Comparison of ENCODE assay signal across 16 mouse cellular contexts in the genomic region with DNA sequence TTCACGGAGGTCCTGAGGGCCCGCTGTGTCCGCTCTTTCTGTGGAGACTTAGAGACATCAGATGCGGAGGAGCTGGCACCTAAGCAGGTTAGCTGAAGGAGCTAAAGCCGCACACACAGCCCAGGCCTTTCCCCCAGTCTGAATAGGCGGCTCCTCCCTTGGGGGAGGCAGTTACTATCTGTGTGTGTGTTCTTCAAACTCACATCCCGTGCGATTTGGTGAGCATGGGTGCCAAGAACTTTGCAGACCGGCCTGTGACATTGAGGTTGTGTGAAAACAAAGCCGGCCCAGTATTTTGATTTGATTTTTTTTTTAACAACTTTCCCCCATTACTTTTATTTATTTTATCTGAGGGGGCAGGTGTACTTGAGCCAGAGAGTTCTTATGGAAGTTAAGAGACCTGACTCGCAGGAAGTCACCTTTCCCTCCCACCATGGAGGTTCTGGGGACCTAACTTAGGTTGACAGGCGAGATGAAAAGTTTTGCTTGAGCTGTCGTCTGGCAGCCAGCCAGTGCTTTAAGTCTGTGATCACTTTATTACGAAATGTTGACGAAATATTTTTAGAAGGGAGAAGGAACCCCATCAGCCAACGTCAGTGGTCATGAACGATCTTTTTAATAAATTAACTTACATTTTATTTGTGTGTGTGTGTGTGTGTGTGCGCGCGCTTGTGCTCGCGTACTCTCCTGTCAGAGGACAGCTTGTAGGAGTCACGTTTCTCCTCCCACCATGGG. TPM values are rescaled to one million over a fixed set of nuclear protein-coding genes. Genes with fewer than 3 reads are reported as not detected.
A peak's percentile ranks its signal among the peaks of the same experiment; 100 is the strongest.
DNase-seq lines count a peak whose midpoint lies in the region; ATAC-seq and TF ChIP-seq lines count a peak whose summit lies in the region.
"Had no signal": no experiment of that assay in that cellular context is flagged by ENCODE, and none has a peak within 500 bp of the region (broad histone marks: within the 10 kb centered on the region; RNA-seq: fewer than 3 reads in every experiment).

No protein-coding gene starts in this region.

- TF ChIP-seq EP300 in liver, postnatal 0 days (IDR thresholded peaks at IDR 0.05; ENCODE audit: low read depth) = no peak
- TF ChIP-seq EP300 in lung, postnatal 0 days (IDR thresholded peaks at IDR 0.05) = no peak

- no peaks in the 10 kb centered on the region for H3K27me3 ChIP-seq in liver, postnatal 0 days (ENCODE audit: insufficient read depth, low read length)
- peaks cover 2% of the 10 kb centered on the region; the same call in 1 of the 2 replicates for H3K27me3 ChIP-seq in liver, embryonic 11.5 days (replicated peaks; ENCODE audit: control insufficient read depth, insufficient read depth, low read length)
- H3K27me3 ChIP-seq in lung, postnatal 0 days (replicated peaks; ENCODE audit: insufficient read depth, low read length) = no peaks in the 10 kb centered on the region
- peaks cover 15% of the 10 kb centered on the region for H3K27me3 ChIP-seq in neural tube, embryonic 15.5 days (replicated peaks)
- H3K27me3 ChIP-seq: liver, embryonic 15.5 days had no signal

- no peak overlapping the region for H3K4me3 ChIP-seq in liver, postnatal 0 days (ENCODE audit: low read depth, low read length)
- no peak overlapping the region for H3K4me3 ChIP-seq in liver, embryonic 11.5 days (ENCODE audit: low read depth, low read length)
- H3K4me3 ChIP-seq in lung, postnatal 0 days (ENCODE audit: low read depth, low read length) = no peak overlapping the region
- H3K4me3 ChIP-seq in neural tube, embryonic 15.5 days (replicated peaks) = no peak overlapping the region
- H3K4me3 ChIP-seq: hindbrain, embryonic 10.5 days; limb, embryonic 10.5 days; liver, embryonic 15.5 days; midbrain, embryonic 10.5 days; myocyte had no signal

- H3K36me3 ChIP-seq in liver, postnatal 0 days (replicated peaks; ENCODE audit: insufficient read depth, low read length) = no peaks in the 10 kb centered on the region; the same call in 1 of the 2 replicates
- no peaks in the 10 kb centered on the region for H3K36me3 ChIP-seq in liver, embryonic 11.5 days (ENCODE audit: control insufficient read depth, insufficient read depth, low read length)
- H3K36me3 ChIP-seq in lung, postnatal 0 days (ENCODE audit: insufficient read depth, low read length) = no peaks in the 10 kb centered on the region
- H3K36me3 ChIP-seq in neural tube, embryonic 15.5 days = no peaks in the 10 kb centered on the region
- H3K36me3 ChIP-seq: hindbrain, embryonic 10.5 days; limb, embryonic 10.5 days; midbrain, embryonic 10.5 days had no signal

- H3K4me1 ChIP-seq in liver, postnatal 0 days (ENCODE audit: insufficient read depth) = peaks cover 58% of the 10 kb centered on the region
- H3K4me1 ChIP-seq in liver, embryonic 11.5 days (replicated peaks; ENCODE audit: control insufficient read depth, insufficient read depth, low read length) = peaks cover 14% of the 10 kb centered on the region
- H3K4me1 ChIP-seq in lung, postnatal 0 days (ENCODE audit: insufficient read depth, low read depth, low read length) = peaks cover 7% of the 10 kb centered on the region; the same call in 1 of the 2 replicates
- peaks cover 33% of the 10 kb centered on the region for H3K4me1 ChIP-seq in neural tube, embryonic 15.5 days

- TF ChIP-seq CTCF in liver, postnatal 0 days (IDR thresholded peaks at IDR 0.05; ENCODE audit: low read depth) = no peak
- TF ChIP-seq CTCF in lung, postnatal 0 days (IDR thresholded peaks at IDR 0.05) = no peak

- no peak overlapping the region for H3K27ac ChIP-seq in liver, postnatal 0 days (ENCODE audit: low read depth)
- H3K27ac ChIP-seq in liver, embryonic 11.5 days (ENCODE audit: low read depth, low read length) = no peak overlapping the region
- H3K27ac ChIP-seq in lung, postnatal 0 days (ENCODE audit: low read length) = peak overlapping the region; percentile 38
- no peak overlapping the region for H3K27ac ChIP-seq in neural tube, embryonic 15.5 days (replicated peaks)
- H3K27ac ChIP-seq: hindbrain, embryonic 10.5 days; limb, embryonic 10.5 days; liver, embryonic 15.5 days; midbrain, embryonic 10.5 days had no signal

- 0 out of 2 replicates have a peak overlapping the region, but pooled peaks have one; percentile 31 for H3K9ac ChIP-seq in liver, postnatal 0 days (replicated peaks)
- H3K9ac ChIP-seq in liver, embryonic 11.5 days (ENCODE audit: low read depth, low read length) = no peak overlapping the region
- H3K9ac ChIP-seq in lung, postnatal 0 days (replicated peaks; ENCODE audit: low read depth) = no peak overlapping the region
- no peak overlapping the region for H3K9ac ChIP-seq in neural tube, embryonic 15.5 days (replicated peaks)
- H3K9ac ChIP-seq: liver, embryonic 15.5 days had no signal

- DNase-seq in liver, postnatal 0 days = no peak
- no peak for DNase-seq in liver, embryonic 11.5 days (ENCODE audit: low spot score)
- peak; percentile 57 for DNase-seq in 416B (ENCODE audit: low read depth)
- DNase-seq in CD4-positive helper T cell, adult 2 months (ENCODE audit: low read depth, low spot score) = peak; percentile 55
- DNase-seq in lung, postnatal 0 days (ENCODE audit: low spot score) = peak; percentile 84
- no peak for DNase-seq in layer of hippocampus, adult 8-10 months (ENCODE audit: low spot score in 2 of 2)
- DNase-seq: adrenal gland, postnatal 36 days; cerebellum, adult 9-11 months; right cerebral cortex, postnatal 14 days had no signal

- ATAC-seq in liver, postnatal 0 days = no peak
- ATAC-seq in liver, embryonic 11.5 days (replicated peaks; ENCODE audit: low FRiP score) = no peak
- no peak for ATAC-seq in lung, postnatal 0 days
- ATAC-seq in neural tube, embryonic 15.5 days (ENCODE audit: low FRiP score) = no peak
- ATAC-seq: forebrain, embryonic 14.5 days had no signal

- WGBS in liver, postnatal 0 days (ENCODE audit: insufficient replicate concordance) = 64% methylated on average over 23 of the region's 23 CpGs
- WGBS in liver, embryonic 11.5 days = 80% methylated on average over 23 of the region's 23 CpGs
- 38% methylated on average over 23 of the region's 23 CpGs for WGBS in lung, postnatal 0 days
- WGBS in neural tube, embryonic 15.5 days = 81% methylated on average over 23 of the region's 23 CpGs

- H3K4me2 ChIP-seq in liver, postnatal 0 days (ENCODE audit: low read depth, low read length) = no peak overlapping the region
- H3K4me2 ChIP-seq in liver, embryonic 11.5 days = no peak overlapping the region
- peak overlapping the region; percentile 1; the same call in 1 of the 2 replicates for H3K4me2 ChIP-seq in lung, postnatal 0 days (replicated peaks; ENCODE audit: low read depth, low read length)
- H3K4me2 ChIP-seq in neural tube, embryonic 15.5 days = no peak overlapping the region
- H3K4me2 ChIP-seq: liver, embryonic 15.5 days had no signal

- no peaks in the 10 kb centered on the region for H3K9me3 ChIP-seq in liver, postnatal 0 days (ENCODE audit: low read length)
- no peaks in the 10 kb centered on the region for H3K9me3 ChIP-seq in liver, embryonic 11.5 days (ENCODE audit: control insufficient read depth, low read length)
- no peaks in the 10 kb centered on the region for H3K9me3 ChIP-seq in lung, postnatal 0 days (ENCODE audit: low read length)
- no peaks in the 10 kb centered on the region for H3K9me3 ChIP-seq in neural tube, embryonic 15.5 days (replicated peaks)
- H3K9me3 ChIP-seq: hindbrain, embryonic 10.5 days; limb, embryonic 10.5 days; liver, embryonic 15.5 days; midbrain, embryonic 10.5 days had no signal

RNA-seq across cellular contexts. Expression of a gene that starts 3.2 kb away (rescaled TPM):
- 10.1 and 12.1 TPM in 2 replicates for polyA plus RNA-seq in liver, postnatal 0 days (2015; fragmentation: Nextera tagmentation; extraction: Ambion mirVana)
- 14.1 and 14.3 TPM in 2 replicates for polyA plus RNA-seq in liver, embryonic 11.5 days (2014; fragmentation: Nextera tagmentation; extraction: Ambion mirVana)
- 14.2 and 16.4 TPM in 2 replicates for polyA plus RNA-seq in lung, postnatal 0 days (2015; fragmentation: Nextera tagmentation; extraction: Ambion mirVana)
- 1 to 10 TPM; 7.8 to 10.0 (median 8.5) TPM for total RNA-seq in layer of hippocampus, adult 8-10 months (2022)
- 7.2 and 12.0 TPM in 2 replicates for polyA plus RNA-seq in neural tube, embryonic 15.5 days (2015; fragmentation: Nextera tagmentation; extraction: Ambion mirVana)

RNA-seq across cellular contexts. Expression of a gene that starts 20.2 kb away (rescaled TPM):
- polyA plus RNA-seq in liver, postnatal 0 days (2015; fragmentation: Nextera tagmentation; extraction: Ambion mirVana) = 139 and 148 TPM in 2 replicates
- polyA plus RNA-seq in liver, embryonic 11.5 days (2014; fragmentation: Nextera tagmentation; extraction: Ambion mirVana) = 71.9 and 76.9 TPM in 2 replicates
- polyA plus RNA-seq in lung, postnatal 0 days (2015; fragmentation: Nextera tagmentation; extraction: Ambion mirVana) = 132 and 145 TPM in 2 replicates
- 10 to 100 TPM; 63.8 to 73.0 (median 64.6) TPM for total RNA-seq in layer of hippocampus, adult 8-10 months (2022)
- 45.3 and 57.3 TPM in 2 replicates for polyA plus RNA-seq in neural tube, embryonic 15.5 days (2015; fragmentation: Nextera tagmentation; extraction: Ambion mirVana)

Comparison
In these comparisons a context has a peak if more than half of its experiments do, and no peak if none do; other contexts are left out.
1. DNase-seq: peak in 416B (single experiment), CD4-positive helper T cell, adult 2 months (single experiment) and lung, postnatal 0 days (single experiment); none in liver, postnatal 0 days (single experiment), liver, embryonic 11.5 days (single experiment) and layer of hippocampus, adult 8-10 months (0 of 2).